Mouse (Mus musculus) lung, adult 2 months (tissue): ENCODE data around the gene Ptprj.

ENCODE experiments used
- CTCF ChIP-seq: fragments of 200-500 bp; IDR thresholded peaks from 2 replicates; pipeline ENCODE4 v1.5.1; 2011; ENCODE audit warnings: mild to moderate bottlenecking, low read length, control low read depth; ENCODE audit not compliant: insufficient read depth
- POLR2A ChIP-seq: fragments of 200-500 bp; IDR thresholded peaks from 2 replicates; pipeline ENCODE4 v1.6.1; 2011; ENCODE audit warnings: low read depth, mild to moderate bottlenecking, control low read depth, low read length, borderline replicate concordance; ENCODE audit errors: extremely low read depth

DNA sequence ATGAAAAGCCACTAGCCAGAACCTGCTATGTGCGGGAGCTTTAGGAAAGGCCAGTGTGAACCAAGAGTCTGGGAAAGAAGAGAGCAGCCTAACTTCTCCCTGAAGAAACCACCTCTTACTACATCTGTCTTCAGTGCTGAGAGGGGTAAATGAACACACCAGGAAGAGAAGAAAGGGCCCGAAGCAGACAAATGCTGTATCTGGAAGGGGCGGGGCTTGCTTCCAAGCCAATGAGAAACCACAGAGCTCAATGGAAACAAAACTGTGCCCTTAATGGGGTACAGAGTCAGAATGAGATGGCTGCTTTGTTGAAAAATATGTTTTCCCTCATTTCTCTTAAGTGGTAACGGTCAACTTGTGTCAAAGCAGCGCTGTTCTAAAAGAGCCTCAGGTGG is 83.8 kb downstream of the Ptprj start:
- TF ChIP-seq CTCF (no peak), POLR2A (no peak)
